Mouse (Mus musculus): Measurements from ENCODE around the gene Slc12a9. TPM values are rescaled to one million over a fixed set of nuclear protein-coding genes. Genes with fewer than 3 reads are reported as not detected.

Gene Slc12a9
- polyA plus RNA-seq, 1 experiment from 2014 or later, result 9.7 TPM

GRCm38 (mm10) chr5:137339290-137339979, 6.0 kb upstream of the Slc12a9 start:
- Histone ChIP-seq H3K4me2 (peak overlapping the region; percentile 86), H3K27ac (ENCODE audit: low read depth) (peak overlapping the region; percentile 89), H3K36me3 (ENCODE audit: insufficient read depth) (no peaks in the 10 kb centered on the region), H3K27me3 (ENCODE audit: insufficient read depth, low read length) (no peaks in the 10 kb centered on the region), H3K4me3 (ENCODE audit: low read depth, low read length) (peak overlapping the region; percentile 37), H3K9ac (peak overlapping the region; percentile 60), H3K4me1 (ENCODE audit: insufficient read depth) (peaks cover 13% of the 10 kb centered on the region), H3K9me3 (ENCODE audit: low read depth, low read length) (no peaks in the 10 kb centered on the region)
- no peak for TF ChIP-seq CTCF (IDR thresholded peaks at IDR 0.05; ENCODE audit: low read depth)
- DNase-seq (peak; percentile 79), ATAC-seq (ENCODE audit: insufficient read depth) (peak; percentile 47; the same call in 1 of the 2 replicates)
- WGBS, result 11% methylated on average over 22 of the region's 22 CpGs

GRCm38 (mm10) chr5:137338663-137339289, 5.4 kb upstream of the Slc12a9 start:
- peaks cover 13% of the 10 kb centered on the region for H3K4me1 ChIP-seq (ENCODE audit: insufficient read depth)
- DNase-seq (peak; percentile 79), ATAC-seq (ENCODE audit: insufficient read depth) (peak; percentile 26)
- H3K27me3 ChIP-seq (ENCODE audit: insufficient read depth, low read length), result no peaks in the 10 kb centered on the region
- H3K27ac ChIP-seq (ENCODE audit: low read depth), result peak overlapping the region; percentile 89
- TF ChIP-seq CTCF (IDR thresholded peaks at IDR 0.05; ENCODE audit: low read depth), result no peak
- H3K4me3 ChIP-seq (ENCODE audit: low read depth, low read length), result peak overlapping the region; percentile 37
- H3K9me3 ChIP-seq (ENCODE audit: low read depth, low read length), result no peaks in the 10 kb centered on the region
- H3K9ac ChIP-seq, result peak overlapping the region; percentile 60
- peak overlapping the region; percentile 86 for H3K4me2 ChIP-seq
- H3K36me3 ChIP-seq (ENCODE audit: insufficient read depth), result no peaks in the 10 kb centered on the region
- under 1% methylated on average over 11 of the region's 11 CpGs for WGBS

GRCm38 (mm10) chr5:137338256-137338655, 4.9 kb upstream of the Slc12a9 start:
- Histone ChIP-seq H3K9ac (peak overlapping the region; percentile 60), H3K27ac (ENCODE audit: low read depth) (peak overlapping the region; percentile 89), H3K4me1 (ENCODE audit: insufficient read depth) (peaks cover 13% of the 10 kb centered on the region), H3K4me3 (ENCODE audit: low read depth, low read length) (peak overlapping the region; percentile 37), H3K36me3 (ENCODE audit: insufficient read depth) (no peaks in the 10 kb centered on the region), H3K4me2 (peak overlapping the region; percentile 86), H3K27me3 (ENCODE audit: insufficient read depth, low read length) (no peaks in the 10 kb centered on the region), H3K9me3 (ENCODE audit: low read depth, low read length) (no peaks in the 10 kb centered on the region)
- ATAC-seq (ENCODE audit: insufficient read depth) (peak; percentile 83), DNase-seq (peak; percentile 96)
- TF ChIP-seq CTCF (IDR thresholded peaks at IDR 0.05; ENCODE audit: low read depth), result no peak
- WGBS, result 0% methylated on average over 19 of the region's 19 CpGs

- 41% methylated on average over 8 of the region's 8 CpGs for WGBS
- ATAC-seq (ENCODE audit: insufficient read depth) (no peak), DNase-seq (peak; percentile 9)
- Histone ChIP-seq H3K4me1 (ENCODE audit: insufficient read depth) (peaks cover 13% of the 10 kb centered on the region), H3K4me2 (no peak overlapping the region), H3K27me3 (ENCODE audit: insufficient read depth, low read length) (no peaks in the 10 kb centered on the region), H3K4me3 (ENCODE audit: low read depth, low read length) (no peak overlapping the region), H3K9me3 (ENCODE audit: low read depth, low read length) (no peaks in the 10 kb centered on the region), H3K36me3 (ENCODE audit: insufficient read depth) (no peaks in the 10 kb centered on the region), H3K27ac (ENCODE audit: low read depth) (no peak overlapping the region; the same call in 1 of the 2 replicates), H3K9ac (no peak overlapping the region)
- TF ChIP-seq CTCF (IDR thresholded peaks at IDR 0.05; ENCODE audit: low read depth), result no peak
These were observed 3.8 kb upstream of the Slc12a9 start for GRCm38 (mm10) chr5:137337190-137337589.

- ATAC-seq (ENCODE audit: insufficient read depth), result no peak
These were observed 1.7 kb upstream of the Slc12a9 start for GRCm38 (mm10) chr5:137335066-137335465.

GRCm38 (mm10) chr5:137334317-137334716, 920 bp upstream of the Slc12a9 start:
- Histone ChIP-seq H3K9ac (no peak overlapping the region), H3K36me3 (ENCODE audit: insufficient read depth) (0 out of 2 replicates have a peak, but pooled peaks cover 4% of the 10 kb centered on the region), H3K4me2 (peak overlapping the region; percentile 97), H3K27me3 (ENCODE audit: insufficient read depth, low read length) (no peaks in the 10 kb centered on the region), H3K4me1 (ENCODE audit: insufficient read depth) (peaks cover 7% of the 10 kb centered on the region), H3K9me3 (ENCODE audit: low read depth, low read length) (no peaks in the 10 kb centered on the region), H3K27ac (ENCODE audit: low read depth) (no peak overlapping the region), H3K4me3 (ENCODE audit: low read depth, low read length) (peak overlapping the region; percentile 55; the same call in 1 of the 2 replicates)
- WGBS, result 46% methylated on average over 10 of the region's 10 CpGs
- no peak for TF ChIP-seq CTCF (IDR thresholded peaks at IDR 0.05; ENCODE audit: low read depth)
- DNase-seq, result no peak
- no peak for ATAC-seq (ENCODE audit: insufficient read depth)

More at GRCm38 (mm10) chr5:137335066-137335465, 1.7 kb upstream of the Slc12a9 start:
- WGBS, result 71% methylated on average over 6 of the region's 6 CpGs
- TF ChIP-seq CTCF (IDR thresholded peaks at IDR 0.05; ENCODE audit: low read depth), result no peak
- H3K9me3 ChIP-seq (ENCODE audit: low read depth, low read length), result no peaks in the 10 kb centered on the region
- peaks cover 13% of the 10 kb centered on the region for H3K4me1 ChIP-seq (ENCODE audit: insufficient read depth)
- H3K4me2 ChIP-seq, result no peak overlapping the region
- H3K27ac ChIP-seq (ENCODE audit: low read depth), result no peak overlapping the region
- 0 out of 2 replicates have a peak, but pooled peaks cover 4% of the 10 kb centered on the region for H3K36me3 ChIP-seq (ENCODE audit: insufficient read depth)
- H3K4me3 ChIP-seq (ENCODE audit: low read depth, low read length), result no peak overlapping the region
- no peak for DNase-seq
- no peak overlapping the region for H3K9ac ChIP-seq
- no peaks in the 10 kb centered on the region for H3K27me3 ChIP-seq (ENCODE audit: insufficient read depth, low read length)
